Mouse (Mus musculus): ENCODE measurements around the gene Txk.

Txk gene

DNA sequence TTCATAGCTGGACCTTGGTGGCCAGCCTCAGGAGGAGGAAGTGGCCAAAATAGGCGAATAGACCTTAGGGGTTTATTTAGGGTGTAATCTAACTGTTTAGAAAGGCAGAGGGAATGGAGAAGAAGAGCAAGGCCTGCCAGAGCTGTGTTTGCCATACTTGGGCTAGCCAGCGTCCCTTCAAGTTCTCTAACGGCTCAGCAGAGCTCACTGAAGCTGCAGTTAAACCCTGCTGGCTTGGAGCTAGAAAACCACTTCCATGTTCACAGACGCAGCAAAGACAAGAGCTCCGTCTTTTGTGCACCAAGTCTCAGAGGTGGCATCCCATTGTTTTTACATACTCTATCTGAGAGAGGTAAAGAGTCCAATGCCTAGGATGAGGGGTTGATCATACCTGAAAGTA is 2.4 kb downstream of the Txk start:
- DNase-seq, result no peak

DNA sequence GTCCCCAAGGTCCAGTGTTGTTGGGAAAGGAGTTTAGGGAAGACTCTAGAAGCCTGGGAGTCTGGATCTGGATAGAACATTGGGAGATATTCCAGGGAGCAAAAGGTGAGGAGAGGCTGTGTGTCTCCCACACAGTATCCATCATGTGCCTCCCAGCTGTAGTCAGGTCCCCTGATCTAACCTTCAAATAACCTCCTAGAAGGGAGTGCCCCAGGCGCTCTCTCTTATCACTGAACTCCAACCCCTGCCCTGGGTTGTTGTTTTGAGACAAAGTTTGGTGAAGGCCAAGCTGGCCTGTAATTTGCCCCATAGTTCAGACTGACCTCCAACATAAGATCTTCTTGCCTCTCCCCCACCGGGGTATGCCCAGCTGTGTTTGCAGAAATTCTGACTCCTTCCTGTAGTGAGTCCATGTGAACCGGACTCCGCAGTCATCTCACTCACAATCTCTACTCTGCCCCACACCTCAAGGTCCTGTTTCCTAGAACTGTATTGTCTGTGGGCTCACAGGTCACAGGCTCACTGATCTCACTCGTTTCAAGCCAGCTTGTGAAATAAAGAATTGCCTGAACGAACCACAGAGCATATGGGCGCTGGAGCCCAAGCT is 3.8 kb downstream of the Txk start:
- DNase-seq, result no peak

DNA sequence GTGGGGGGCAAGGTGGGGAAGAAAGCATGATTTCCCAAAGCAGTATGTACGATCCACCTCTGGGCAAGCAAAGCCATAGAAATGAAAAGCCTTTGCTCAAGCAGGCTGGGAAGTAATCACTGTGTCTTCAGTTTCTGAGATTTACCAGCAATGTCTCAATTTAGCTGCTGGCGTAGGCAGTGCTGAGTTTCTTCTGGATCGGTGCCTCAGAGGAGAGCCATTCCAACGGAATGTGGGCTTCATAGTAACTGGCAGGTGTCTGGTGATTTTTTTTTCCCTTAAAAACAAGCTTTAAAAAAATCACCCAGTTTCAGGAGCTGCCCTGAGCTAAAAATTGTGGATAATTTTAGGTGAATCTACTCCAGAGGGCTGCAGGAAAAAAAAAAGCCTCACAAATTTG is 5.2 kb downstream of the Txk start:
- no peak for DNase-seq

DNA sequence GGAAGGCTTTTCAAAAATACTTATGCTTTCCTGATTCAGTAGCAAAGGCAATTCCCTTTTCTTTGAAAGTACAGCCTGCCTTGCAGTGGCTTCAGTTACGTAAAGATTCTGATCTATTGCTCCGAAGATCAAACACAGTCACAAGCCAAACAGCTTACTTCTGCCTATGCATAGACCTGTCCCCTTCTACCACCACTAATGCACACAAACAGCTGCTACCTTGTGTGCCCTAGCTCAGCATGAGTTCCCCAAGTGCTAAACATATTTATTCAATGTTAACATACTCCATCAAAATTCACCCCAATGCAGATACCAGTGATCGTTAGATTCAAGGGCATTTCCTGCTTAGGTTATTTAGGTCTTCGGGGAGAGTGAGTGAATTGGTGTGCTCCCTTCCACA is 6.1 kb downstream of the Txk start:
- no peak for DNase-seq

DNA sequence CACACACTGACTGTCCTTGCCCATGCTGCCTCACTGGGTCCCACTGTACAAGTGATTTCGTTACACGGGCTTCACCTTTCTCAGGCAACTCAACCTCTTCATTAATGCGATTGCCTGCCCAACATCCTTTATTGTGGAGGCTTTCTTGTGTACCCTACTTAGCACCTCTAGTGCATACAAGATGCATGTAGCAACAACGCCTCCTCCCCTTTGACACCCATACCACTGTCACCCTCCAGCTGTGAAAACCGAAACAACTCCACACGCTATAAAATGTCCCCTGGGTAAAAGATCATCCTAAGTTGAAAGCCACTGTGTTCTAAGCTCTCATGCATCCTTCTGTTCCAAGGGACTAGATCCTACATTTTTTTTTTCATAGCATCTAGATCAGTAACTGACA is 9.5 kb downstream of the Txk start:
- no peak for DNase-seq

DNA sequence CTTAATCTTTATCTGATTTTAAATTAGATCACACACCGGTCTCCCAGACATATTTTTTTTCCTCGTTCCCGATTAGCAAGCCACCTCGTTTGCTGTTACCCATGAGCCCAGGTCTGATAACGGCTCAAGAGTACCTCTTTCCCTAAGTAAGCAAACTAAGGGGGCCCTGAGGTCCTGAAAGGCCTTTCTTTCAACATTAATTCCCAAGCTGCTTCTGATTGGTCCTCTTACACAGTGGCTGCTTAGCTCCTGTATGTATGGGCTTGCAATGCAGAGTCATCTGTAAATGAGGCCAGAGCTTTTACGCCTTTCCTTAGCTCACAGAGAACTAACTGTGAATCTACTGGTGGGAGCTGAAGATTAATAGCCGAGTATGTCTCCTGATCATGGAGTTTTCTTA is 15.7 kb downstream of the Txk start:
- no peak for DNase-seq

DNA sequence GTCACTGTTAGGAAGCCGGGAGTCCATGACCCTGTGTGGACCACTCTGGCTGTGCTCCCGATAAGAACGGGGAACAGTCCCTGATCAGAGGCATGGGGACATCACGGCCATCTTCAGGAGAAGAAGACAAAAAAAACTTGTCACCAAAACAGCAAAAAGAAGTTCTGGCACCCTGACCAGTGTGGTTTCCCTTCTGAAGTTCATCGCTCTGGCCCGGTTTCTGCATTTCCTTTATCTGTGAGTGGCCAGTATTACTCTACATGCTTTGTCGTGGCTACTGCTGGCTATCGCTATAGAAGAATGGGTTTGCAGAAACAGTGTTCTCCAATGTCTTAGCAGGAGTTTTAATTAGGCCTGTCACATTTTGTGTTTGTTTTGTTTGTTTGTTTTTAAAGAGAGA is 16.1 kb downstream of the Txk start:
- DNase-seq, result no peak

DNA sequence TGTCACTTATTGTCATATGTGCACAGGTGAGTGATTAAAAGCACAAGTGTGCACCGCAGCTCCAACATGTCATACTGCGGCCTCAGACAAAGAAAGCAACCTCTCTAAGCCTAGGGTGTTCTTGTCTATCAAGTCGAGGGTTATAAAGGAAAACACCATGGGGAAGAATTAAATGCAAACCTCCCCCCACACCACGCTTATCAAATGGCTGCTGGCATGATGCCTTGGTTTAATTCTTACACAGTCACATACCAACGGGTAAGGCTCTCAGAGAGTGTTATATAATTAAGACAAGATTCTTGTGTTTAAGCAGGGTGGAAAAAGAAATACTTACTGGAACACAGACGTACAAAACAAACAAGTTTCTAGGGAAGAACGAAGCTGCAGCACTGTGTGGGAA is 16.8 kb downstream of the Txk start:
- DNase-seq, result no peak

DNA sequence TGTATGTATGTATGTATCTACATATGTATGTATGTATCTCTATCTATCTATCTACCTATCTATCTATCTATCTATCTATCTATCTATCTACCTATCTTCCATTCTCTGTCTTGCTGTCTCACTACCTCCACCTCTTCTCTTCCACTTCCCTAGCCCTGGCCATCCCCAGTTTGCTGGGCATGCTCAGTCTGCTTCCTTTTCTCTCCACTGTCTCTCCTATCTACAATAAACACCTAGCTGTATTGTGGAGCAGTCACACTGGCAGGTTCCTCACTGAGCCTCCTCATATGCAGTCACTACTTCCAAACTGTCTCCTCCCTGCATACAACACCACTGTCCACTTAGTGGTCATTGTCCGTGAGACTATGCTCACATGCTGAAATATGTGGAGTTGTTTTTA is 19.7 kb downstream of the Txk start:
- no peak for DNase-seq

DNA sequence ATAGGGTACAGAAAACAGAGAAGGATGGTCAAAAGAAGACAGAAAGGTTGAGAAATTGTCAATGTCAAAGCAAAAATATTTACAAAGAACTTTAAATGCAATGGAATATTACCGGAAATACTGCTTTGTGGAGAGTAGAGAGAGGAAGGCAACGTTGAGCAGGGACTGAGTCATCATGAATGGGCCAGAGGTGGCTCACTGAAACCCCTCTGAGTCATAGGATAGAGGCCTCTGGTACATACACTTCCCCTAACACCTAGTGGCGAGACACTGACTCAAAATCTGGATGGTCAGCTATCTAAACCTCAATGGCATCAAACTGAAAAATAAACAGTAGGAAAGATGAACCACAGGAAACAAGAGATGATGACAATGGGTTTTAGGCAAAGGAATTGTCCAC is 27.2 kb downstream of the Txk start:
- no peak for DNase-seq

DNA sequence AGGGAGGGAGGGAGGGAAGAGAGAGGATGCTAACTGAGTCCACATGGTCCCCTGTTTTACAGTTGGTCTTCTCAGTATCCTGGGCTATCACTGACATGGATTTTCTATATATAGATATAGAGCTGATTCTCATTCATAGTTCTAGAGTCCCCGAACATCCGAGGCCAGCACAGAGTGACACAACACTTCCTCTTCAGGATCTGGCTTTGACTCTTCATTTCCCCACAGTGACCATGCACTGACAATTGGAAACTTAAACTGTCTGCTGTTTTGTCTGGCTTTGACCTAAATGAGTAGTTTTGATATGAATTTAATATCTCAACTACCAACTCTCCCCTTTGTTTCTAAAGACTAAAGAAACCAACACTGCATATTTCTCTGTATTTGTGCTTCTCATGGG is 29.1 kb downstream of the Txk start:
- DNase-seq, result no peak

DNA sequence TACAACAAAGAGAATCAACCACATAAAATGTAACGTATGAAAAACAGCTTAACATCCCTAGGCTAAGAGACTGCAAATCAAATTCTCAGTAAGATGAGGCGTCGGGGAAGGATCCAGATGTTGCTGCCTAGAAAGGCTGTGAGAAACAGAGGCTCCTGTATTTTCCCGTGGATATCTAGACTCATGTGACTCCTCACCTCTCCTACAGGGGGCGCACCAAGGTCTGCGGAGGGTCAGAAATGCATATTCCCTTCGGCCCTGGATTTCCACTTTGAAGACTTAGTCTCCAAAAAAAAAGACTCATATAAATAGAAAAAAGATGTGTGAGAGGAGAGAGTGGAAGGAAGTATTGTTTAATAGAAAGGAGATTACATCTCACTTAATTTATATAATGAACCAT is 32.0 kb downstream of the Txk start:
- DNase-seq, result no peak

DNA sequence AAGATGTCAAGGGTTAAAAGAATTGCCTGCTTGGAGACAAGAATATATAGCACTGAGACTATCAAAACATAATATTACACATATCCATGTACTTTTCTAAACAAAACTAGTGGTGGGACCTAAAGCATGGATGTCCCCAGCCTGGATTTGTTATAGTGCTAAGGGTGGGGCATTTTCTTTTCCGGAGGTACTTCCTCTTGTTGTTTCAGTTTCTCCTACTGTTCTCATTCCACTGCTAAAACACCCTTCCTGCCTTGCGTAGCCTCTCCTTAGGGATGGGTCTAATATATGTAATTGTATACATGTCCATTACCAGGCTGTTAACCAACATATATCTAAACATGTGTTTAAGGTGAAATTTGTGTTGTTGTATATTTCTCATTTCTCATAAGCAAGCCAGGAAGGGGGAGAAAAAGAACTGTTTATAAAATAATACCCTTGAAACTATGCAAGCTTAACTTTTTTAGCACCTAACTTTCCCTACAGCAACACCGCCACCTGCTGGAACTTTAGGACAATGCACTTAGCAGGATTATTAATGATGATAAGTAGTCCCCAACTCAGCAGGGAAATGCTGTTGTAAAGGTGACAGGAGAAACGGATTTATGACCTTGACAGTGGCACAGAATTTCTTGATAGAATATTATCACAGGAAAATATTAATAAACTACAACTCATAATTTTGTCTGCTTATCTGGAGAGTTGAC is 41.9 kb downstream of the Txk start:
- peak; percentile 31 to 72 for DNase-seq

DNA sequence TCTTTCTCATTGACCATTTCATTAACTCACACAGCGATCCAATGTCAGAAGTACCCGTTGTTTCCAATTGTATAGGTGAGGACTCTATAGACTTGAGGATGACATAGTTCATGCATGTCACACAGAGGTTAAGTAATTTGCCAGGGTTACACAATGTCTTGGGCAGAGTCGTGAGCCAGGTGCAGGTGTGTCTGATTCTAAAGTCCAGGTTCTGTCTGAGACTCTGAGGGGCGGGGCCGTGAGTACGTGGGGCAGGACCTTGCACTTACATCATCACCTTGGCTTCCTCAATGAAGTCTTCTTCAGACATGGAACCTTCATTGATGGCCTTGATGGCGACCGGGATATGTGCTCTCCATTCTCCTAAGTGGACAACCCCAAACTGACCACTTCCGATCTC is 42.6 kb downstream of the Txk start:
- DNase-seq, result no peak

DNA sequence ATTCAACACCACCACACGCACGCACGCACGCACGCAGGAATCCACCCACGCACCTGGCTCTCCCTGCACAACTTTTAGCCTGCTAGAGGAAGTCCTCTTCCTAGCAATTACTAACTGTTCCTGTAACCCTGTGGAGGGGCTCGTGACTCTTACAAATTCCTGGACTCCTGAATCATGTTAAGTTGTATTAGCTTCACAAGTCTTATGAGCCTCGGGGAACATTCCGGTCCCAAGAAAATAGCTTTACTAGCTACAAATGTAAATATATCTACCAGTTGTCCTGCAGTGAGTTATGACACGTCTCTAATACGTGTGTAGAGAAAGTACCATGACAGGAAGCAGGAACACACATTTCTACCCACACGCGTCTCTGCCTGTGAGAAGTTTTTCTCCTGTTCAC is 43.1 kb downstream of the Txk start:
- no peak for DNase-seq

DNA sequence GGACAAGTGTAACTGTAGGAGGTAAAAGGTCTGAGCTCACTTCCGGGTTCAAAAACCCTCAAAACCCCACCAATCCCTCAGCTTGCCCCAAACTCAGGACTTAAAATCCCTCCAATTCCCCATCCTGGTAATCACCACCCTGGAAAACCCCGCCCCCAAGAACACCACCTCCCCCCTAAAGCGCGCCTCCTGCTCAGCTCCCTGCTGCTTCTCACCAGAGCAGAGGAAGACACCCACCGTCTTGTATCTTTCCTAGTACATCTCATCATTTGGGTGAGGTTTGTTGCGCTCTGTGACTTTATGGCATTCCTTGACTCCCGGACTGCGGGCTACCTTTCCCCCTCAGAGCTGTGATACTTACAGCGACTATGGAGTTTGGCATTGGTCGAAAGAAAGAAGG is 45.9 kb downstream of the Txk start:
- no peak for DNase-seq

DNA sequence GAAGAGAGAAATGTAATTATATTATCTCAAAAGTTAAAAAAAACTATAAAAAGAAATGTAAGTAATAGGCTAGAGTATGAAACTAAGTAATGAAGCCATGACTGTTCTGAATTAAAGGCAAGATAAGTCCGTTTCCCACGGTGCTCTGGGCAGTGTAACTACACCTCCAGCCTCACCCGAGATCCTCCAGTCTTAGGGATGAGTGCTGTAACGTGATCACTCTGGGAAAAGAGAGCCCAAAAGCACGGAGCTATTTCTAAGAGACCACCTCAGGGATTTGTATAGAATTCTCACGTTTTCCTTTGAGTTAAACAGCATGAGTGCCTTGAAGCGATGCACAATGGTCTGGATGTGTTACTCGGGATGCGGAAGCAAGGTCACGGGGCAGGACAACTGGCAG is 46.5 kb downstream of the Txk start:
- DNase-seq, result no peak

DNA sequence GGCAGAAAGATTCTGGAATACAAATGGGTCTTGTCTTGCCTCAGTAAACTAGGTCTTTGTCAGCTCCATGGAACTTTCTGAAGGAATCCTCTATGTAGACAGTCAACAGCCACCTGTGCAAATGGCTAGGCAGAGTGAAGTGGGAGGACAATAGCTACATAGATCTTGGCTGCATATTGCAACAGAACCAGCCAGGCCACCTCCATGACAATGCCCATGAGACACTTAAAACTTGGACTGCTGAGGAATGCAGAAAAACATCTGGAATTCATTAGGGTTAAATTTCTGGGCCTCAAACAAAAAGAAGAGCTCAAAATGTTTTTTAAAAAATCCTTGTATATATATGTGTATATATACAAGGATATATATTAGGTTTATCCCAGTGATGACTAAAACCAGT is 50.4 kb downstream of the Txk start:
- DNase-seq, result no peak

DNA sequence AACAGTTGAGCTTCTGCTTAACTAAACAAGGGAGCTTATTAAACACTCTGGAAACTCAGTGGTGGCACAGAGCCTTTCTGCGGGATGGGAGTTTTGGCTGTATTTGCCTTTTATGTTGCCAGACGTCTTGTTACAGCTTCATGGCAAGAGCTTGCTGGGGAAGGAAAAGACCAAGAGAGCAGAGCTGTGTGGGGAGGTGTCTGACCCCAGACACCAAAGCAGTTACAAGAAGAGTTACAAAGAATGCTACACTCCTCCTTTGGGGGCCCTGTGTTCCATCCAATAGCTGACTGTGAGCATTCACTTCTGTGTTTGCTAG is 53.1 kb downstream of the Txk start:
- no peak for DNase-seq

DNA sequence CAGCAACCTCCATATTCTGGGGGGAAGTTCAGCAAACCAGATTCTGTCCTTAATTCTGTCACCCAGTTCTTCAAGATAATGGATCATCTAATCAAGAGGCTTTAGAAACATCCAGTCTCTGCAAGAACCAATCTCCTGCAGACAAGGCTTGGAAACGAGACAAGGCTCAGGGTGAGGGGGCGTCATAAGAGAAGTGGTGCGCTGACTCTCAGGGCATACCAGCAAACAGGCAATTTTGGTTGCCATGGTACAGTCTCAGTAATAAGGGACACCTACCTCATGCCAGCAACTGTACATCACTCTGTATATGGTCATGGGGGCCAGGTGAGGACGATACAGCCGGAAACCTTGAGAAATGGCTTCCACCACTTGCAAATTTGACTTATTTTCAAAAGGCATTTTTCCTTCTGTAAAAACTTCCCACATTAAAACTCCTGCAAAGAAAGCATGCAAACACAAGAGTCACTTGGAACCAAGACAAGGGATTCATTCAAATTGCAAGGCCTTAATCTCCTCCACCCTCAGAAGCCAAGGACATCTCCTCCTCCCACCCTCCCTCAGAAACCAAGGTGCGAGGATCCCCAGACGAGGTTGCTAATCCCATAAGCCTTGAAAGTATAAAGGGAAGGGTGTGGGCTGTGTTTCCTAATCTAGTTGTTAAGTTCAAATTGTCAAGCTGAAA is 53.6 kb downstream of the Txk start:
- no peak for DNase-seq

DNA sequence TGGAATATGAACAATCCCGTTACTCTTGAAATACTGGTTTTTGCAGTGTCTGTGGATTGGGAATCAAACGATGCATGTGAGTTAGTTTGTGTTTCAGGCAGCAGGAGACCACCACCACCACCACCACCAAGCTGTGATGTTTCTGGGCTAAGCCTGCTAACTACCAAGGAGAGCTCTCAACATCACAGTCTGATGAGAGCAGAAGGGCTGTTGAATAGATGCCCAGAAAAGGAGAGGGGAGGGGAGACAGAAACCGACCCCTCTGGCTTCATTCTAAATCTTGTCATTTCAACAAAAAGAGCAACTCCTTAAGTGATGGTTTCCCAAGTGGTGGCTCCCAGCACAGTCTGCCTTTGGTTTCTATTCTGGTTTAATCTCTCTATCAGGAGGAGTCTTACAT is 54.2 kb downstream of the Txk start:
- DNase-seq, result no peak

DNA sequence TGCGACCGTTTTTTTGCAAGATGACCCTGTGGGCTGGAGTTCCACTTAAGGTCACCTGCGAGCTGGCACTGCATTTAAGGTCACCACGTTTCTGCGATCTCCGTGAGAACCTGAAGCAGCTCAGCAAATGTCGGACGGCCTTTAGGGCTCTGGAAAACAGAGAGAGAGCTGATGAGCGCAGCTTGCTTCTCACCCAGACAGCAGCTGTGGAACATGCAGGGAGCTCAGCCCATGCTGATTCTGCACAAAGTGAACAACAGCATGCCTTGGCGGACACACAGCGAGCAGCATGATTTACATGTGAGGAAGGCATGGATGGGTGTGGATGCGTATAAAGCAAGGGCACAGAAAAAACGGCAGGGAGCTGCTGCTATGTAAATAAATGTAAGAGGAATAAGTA is 56.1 kb downstream of the Txk start:
- DNase-seq, result no peak

DNA sequence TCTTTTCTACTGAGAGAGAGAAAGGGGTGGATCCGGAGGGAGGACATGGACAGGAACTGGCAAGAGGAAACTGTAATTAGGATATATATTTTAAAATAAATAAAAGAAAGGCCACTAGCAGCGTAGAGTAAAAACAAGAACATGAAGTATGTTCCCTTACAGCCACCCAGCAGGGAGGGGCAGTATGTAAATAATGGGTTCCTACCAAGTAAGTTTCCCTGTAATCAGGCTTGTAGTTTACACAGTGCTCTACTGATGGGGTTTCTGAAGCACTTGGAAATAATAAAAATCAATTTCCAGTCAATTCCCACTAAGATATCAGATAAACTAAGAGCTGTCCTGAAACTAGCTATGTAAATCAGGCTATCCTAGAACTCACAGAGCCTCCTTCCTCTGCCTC is 57.9 kb downstream of the Txk start:
- DNase-seq, result no peak

DNA sequence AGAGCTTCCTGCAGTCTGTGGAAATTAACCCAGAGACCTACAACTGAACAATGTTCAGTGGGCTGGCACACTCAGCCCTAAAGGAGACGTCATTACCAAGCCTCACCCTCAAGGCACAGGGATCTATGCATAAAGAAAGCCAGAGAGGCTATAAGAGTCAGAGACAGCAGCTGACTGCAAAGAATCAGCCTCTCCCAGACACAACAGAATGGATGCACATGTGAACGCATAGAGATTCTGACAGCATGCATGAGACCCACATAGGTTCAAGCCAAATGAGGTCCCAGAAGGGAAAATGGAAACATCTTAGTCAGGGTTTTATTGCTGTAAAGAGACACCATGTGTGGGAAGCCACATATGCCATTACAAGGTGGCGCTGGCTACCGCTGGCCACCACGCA is 62.1 kb downstream of the Txk start:
- DNase-seq, result no peak

DNA sequence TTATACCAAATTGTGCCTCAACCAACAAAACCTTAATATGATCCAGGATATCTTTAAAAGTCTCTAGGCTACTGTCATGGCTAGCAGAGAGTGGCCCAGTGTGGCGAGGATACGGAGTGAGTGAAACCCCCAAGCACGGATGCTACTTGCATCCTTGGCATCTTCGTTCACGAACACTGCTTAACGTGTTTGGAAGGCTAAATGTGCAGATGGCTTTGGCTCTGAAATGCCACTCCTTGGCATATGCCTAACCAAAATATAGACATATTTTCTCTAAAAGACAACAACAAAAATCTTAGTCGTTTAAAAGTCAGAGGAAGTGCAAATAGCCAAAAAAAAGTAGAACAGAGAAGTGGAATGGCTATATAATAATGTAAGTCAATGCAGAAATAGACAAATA is 63.0 kb downstream of the Txk start:
- DNase-seq, result no peak

Measured in kidney, adult 8-10 months (tissue).